Mouse (Mus musculus) brain, embryonic 18.5 days (tissue): ENCODE measurements at regions not wholly inside any gene's neighbourhood (a gene's known extent, or its start where the extent isn't known, plus 50 kb on each side); places are given as distances from the start of the nearest gene placed in this dataset.
A peak's percentile ranks its signal among the peaks of the same experiment; 100 is the strongest.

Source experiments
- DNase-seq: peaks from one replicate; pipeline ENCODE4 v3.0.0-alpha.2; 2012; ENCODE audit warnings: low read depth, low spot score

DNA sequence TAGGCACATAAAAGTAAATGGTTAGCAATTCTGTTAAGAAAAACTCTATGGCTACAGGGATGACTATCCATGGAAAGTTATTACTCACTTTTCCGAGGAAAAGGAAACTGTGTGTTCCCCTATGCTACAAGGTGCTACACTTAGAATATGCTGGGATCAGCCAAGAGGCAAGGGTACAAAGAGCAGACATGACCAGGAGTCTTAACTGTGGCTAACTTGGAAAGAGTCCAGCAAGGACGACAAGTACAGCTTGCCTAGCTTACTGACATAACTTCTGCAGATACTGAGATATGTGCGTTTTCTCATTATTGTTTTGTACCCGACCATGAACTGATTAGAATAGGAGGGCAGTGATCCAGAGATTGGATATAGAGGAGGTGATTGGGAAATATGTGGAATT lies 296.4 kb downstream of the Gm16223 start:
- DNase-seq: no peak

GRCm38 (mm10) chr5:42387959-42388358 lies 320.2 kb downstream of the Gm16223 start:
- DNase-seq: no peak

DNA sequence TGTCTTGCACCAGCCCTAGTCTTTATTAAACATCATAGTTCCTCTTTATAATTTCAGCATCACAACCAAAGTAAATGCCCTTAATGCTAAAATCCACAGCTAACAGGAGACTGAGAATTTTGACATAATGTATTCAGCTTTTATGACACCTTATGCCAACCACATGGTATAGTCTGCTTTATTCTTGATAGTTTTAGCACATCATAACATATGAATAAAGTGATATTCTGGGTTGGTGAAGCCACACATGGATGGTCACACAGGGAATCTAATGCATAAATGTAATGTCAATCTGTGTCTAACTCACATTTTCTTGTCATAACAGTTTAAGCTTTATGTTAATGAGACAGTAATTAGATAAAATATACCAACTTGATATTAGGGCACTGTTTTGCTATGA lies 328.9 kb downstream of the Gm16223 start:
- no peak for DNase-seq

GRCm38 (mm10) chr5:42409981-42410380 lies 342.2 kb downstream of the Gm16223 start:
- no peak for DNase-seq

GRCm38 (mm10) chr5:42412296-42412695 lies 344.5 kb downstream of the Gm16223 start:
- DNase-seq: peak; percentile 28

DNA sequence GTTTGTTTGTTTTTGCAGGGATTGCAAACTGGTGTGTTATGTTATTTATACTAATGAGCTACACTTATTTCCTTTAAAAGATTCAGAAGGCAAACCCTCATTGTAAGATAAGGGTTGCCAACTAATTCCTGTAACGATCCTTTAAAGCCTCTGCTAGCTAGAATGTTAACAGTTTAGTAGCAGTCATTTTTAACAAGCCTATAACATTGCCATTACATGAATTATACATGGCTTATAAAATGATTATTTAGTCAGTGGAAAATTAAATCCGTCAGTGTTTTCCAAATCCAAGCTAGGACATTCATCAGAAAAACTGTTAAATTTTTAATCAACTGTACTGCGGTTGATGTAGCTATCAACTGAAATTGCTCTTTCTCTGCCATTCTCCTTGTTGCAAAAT lies 358.1 kb downstream of the Gm16223 start:
- DNase-seq: no peak

DNA sequence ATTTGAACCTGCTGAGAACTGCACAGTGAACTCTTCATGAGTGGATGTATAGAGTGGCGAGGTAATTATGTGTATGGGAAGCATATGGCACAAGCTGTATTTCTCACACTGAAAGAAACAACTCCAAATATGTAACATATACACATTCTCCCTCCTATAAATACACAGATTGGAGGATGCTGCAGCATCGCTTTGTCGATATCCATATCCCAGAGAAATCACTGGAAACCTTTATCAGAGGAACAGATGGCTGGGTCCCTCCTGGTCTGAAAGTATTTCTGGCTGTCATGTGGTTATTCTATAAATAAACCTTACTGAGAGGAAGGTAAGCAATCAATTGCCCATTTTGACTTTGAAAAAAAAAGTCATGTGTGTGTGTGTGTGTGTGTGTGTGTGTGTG lies 365.4 kb downstream of the Gm16223 start:
- DNase-seq: no peak

DNA sequence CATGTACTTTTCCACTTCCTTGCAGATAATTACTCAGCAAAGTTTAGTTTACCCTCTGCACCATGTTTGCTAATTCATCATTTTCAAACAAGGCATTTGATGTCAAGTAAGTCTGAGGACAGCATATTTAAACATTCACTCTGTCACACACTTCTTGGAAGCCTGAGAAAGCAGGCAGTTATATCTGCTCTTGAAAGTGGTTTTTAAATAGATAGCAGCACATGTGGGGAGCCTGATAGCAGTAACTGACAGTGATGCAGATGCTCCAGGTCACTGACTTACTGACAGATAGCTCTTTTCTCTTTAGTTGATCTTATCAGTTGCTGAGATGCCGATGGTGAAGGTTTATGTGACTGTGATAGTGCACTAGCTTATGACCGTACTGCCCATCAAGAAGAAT lies 380.9 kb downstream of the Gm16223 start:
- no peak for DNase-seq

- no peak for DNase-seq
Observed at GRCm38 (mm10) chr5:42449581-42449980, 381.8 kb downstream of the Gm16223 start.

- DNase-seq: no peak
Observed at GRCm38 (mm10) chr5:42453707-42454106, 385.9 kb downstream of the Gm16223 start.

GRCm38 (mm10) chr5:42461195-42461594 lies 393.4 kb downstream of the Gm16223 start:
- DNase-seq: no peak

GRCm38 (mm10) chr5:42464814-42465213 lies 397.1 kb downstream of the Gm16223 start:
- no peak for DNase-seq

DNA sequence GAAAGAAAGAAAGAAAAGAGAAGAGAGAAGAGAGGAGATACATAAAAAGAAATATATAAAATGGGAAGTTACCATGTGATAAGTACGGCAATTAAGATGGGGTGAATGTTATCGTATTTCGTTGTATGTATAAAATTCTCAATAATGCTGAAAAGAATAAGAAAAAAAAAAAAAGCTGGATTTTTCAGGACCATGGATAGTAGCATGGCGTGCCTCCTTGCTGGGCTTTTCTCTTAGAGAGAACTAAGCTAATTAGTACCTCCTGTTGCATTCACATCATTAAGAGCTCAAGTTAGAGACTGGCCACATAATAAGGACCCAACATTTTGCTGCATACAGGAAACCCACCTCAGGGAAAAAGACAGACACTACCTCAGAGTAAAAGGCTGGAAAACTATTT lies 405.7 kb downstream of the Gm16223 start:
- DNase-seq: no peak

DNA sequence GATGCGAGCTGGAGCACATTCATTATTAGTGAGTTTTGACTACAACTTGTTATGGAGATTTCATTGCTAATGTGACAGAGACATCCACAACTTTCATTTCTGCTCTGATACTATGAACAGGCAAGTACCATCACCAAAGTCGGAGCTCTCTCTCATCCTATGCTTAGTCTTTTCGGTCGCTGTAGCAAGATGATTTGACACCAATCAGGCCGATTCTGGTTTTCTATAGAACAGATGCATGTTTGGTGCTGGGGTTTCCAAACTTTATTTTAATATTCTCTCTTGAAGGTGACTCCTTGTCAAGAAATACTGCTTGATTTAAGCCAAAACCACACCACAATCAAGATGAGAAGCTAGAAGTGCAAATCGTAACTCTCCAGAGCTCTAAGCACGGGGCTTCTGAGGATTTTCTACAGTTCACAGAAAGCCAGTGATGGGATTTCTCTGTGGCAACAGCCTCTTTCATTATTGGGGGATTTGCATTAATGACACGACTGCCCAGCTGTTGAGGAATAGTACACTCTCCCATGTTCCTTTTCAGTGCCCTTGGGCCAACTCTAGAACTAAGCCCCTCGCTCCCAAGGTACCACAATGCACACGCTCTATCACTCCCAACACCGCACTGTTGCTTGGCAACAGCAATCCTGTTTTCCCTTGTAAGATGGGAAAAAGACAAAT lies 434.5 kb downstream of the Gm16223 start:
- DNase-seq: no peak

GRCm38 (mm10) chr5:42502802-42503136 lies 435.0 kb downstream of the Gm16223 start:
- no peak for DNase-seq

- DNase-seq: no peak
Observed at GRCm38 (mm10) chr5:42509200-42509599, 441.4 kb downstream of the Gm16223 start.

- DNase-seq: no peak
Observed at GRCm38 (mm10) chr5:42523116-42524113, 455.7 kb downstream of the Gm16223 start.

GRCm38 (mm10) chr5:42525431-42525830 lies 457.7 kb downstream of the Gm16223 start:
- DNase-seq: no peak

DNA sequence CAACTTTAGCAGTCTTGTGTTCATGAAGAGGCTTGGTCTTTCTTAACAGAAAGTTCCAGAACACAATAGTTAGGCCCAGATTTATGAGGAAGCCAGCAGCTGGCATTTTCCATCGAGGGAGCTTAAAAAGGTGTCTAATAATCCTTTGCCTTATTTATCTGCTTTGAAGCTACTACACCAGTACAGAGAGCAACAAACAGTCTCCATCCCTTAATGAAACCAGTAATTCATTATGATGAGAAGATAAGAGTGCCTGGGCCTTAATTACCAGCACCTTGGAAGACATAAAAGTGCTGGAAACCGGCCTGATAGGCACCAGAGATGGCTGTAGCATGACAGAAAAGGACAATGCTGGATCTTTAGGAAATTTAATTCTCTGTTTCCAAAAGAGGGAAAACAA lies 492.8 kb downstream of the Gm16223 start:
- DNase-seq: no peak

- no peak for DNase-seq
Observed at GRCm38 (mm10) chr5:42563406-42563805, 495.6 kb downstream of the Gm16223 start.

- peak; percentile 8 for DNase-seq
Observed at GRCm38 (mm10) chr5:42575971-42576370, 508.2 kb downstream of the Gm16223 start.

- no peak for DNase-seq
Observed at GRCm38 (mm10) chr5:42578208-42578844, 510.6 kb downstream of the Gm16223 start.
